Mouse (Mus musculus): ENCODE data around the gene Pitx2. TPM values are rescaled to one million over a fixed set of nuclear protein-coding genes. Genes with fewer than 3 reads are reported as not detected.

The Pitx2 gene
- polyA plus RNA-seq, 1 experiment = 23.8 TPM

GRCm38 (mm10) chr3:129258497-129258896, 58.8 kb downstream of the Pitx2 start:
- WGBS = 80% methylated on average over 5 of the region's 5 CpGs
- no peak for TF ChIP-seq POLR2A (IDR thresholded peaks at IDR 0.05; ENCODE audit: low read depth, low read length)
- peak; percentile 23; the same call in 1 of the 2 replicates for TF ChIP-seq CTCF (IDR thresholded peaks at IDR 0.05; ENCODE audit: extremely low read depth, insufficient read length, insufficient replicate concordance, low read depth, low read length)
- Histone ChIP-seq H3K27ac (ENCODE audit: insufficient read depth, low read depth, low read length) (no peak overlapping the region), H3K4me3 (ENCODE audit: low read depth, low read length) (no peak overlapping the region), H3K4me1 (ENCODE audit: control insufficient read depth, insufficient read depth, insufficient read length, low read length) (no peaks in the 10 kb centered on the region), H3K36me3 (ENCODE audit: control insufficient read depth, insufficient read depth, low read length) (0 out of 2 replicates have a peak, but pooled peaks cover 2% of the 10 kb centered on the region), H3K27me3 (ENCODE audit: control insufficient read depth, insufficient read depth, low read length) (no peaks in the 10 kb centered on the region)

Other genes starting within 250 kb of the Pitx2 start
- 14.6 and 59.7 TPM in 2 replicates for gene Enpep, start 132.8 kb downstream of the Pitx2 start, polyA plus RNA-seq (2012; rRNA removed)

Measured in small intestine, adult 2 months (tissue).